Mouse (Mus musculus): Measurements from ENCODE around the gene Itgb5.

Itgb5 gene

GRCm38 (mm10) chr16:33896801-33897200 is 67.3 kb downstream of the Itgb5 start:
- in situ Hi-C loops (cut with MboI; ENCODE audit: low sequenced_read_pairs), result no loop called here

DNA sequence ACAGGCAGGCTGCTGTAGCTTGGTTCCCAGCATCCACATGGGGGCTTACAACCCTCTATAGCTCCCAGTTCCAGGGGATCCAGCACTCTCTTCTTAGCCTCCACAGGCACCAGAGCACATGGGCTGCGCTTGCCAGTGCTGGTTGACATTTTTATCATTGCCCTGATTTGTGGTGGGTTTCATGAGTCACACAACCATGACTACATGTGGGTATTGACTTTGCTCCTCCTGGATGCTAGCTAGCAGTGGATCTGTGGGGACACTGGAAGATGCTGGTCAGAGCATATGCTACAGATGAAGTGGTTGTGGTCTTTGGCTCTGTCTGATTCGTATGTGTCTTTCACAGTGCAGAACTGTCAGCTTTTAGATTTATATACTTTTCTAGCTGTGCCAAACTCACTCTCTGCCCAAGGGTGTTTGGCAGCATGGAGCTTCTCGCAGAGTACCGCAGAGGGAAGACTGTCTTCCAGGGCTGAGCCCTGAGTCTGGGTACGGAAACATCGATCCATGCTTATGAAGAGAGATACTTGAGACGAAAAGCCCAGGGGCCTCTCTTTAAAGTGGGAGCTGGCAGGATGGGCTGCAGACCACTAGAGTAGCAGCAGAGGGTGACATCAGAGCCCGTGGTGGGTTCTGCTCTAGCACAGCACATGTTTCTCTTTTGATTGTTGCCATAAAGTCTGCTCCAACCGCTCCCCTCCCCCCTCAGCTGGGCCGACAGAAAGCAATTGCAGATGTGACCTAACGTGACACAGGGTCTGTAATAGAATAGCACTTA is 74.4 kb downstream of the Itgb5 start:
- in situ Hi-C loops (cut with MboI; ENCODE audit: low sequenced_read_pairs), result no loop called here

GRCm38 (mm10) chr16:33904553-33904952 is 75.1 kb downstream of the Itgb5 start:
- in situ Hi-C loops (cut with MboI; ENCODE audit: low sequenced_read_pairs), result no loop called here

- in situ Hi-C loops (cut with MboI; ENCODE audit: low sequenced_read_pairs), result no loop called here
Measured at GRCm38 (mm10) chr16:33908239-33908638, 78.8 kb downstream of the Itgb5 start.

GRCm38 (mm10) chr16:33914997-33915396 is 85.5 kb downstream of the Itgb5 start:
- in situ Hi-C loops (cut with MboI; ENCODE audit: low sequenced_read_pairs), result no loop called here

GRCm38 (mm10) chr16:33916473-33917251 is 87.2 kb downstream of the Itgb5 start:
- in situ Hi-C loops (cut with MboI; ENCODE audit: low sequenced_read_pairs), result no loop called here

GRCm38 (mm10) chr16:33917390-33917789 is 87.9 kb downstream of the Itgb5 start:
- in situ Hi-C loops (cut with MboI; ENCODE audit: low sequenced_read_pairs), result no loop called here

DNA sequence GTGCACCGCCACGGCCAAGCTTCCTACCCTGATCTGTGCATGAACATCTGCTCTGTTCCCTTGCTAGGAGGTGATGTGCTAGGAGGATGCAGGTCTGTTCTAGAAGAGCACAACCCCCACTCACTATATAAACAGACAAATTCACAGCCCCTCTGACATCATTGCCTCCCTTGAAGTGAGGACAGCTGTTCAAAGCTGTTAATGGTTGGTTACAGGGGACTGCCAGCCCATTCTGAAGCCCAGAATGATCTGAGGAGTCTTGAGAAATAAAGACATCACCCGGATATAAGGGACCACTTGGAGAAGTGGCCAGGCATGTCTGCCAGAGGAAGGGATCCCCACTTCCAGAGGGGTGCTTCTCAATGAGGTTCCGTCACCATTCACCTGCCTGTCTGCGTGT is 88.5 kb downstream of the Itgb5 start:
- in situ Hi-C loops (cut with MboI; ENCODE audit: low sequenced_read_pairs), result no loop called here

GRCm38 (mm10) chr16:33921514-33921913 is 92.0 kb downstream of the Itgb5 start:
- in situ Hi-C loops (cut with MboI; ENCODE audit: low sequenced_read_pairs), result no loop called here

DNA sequence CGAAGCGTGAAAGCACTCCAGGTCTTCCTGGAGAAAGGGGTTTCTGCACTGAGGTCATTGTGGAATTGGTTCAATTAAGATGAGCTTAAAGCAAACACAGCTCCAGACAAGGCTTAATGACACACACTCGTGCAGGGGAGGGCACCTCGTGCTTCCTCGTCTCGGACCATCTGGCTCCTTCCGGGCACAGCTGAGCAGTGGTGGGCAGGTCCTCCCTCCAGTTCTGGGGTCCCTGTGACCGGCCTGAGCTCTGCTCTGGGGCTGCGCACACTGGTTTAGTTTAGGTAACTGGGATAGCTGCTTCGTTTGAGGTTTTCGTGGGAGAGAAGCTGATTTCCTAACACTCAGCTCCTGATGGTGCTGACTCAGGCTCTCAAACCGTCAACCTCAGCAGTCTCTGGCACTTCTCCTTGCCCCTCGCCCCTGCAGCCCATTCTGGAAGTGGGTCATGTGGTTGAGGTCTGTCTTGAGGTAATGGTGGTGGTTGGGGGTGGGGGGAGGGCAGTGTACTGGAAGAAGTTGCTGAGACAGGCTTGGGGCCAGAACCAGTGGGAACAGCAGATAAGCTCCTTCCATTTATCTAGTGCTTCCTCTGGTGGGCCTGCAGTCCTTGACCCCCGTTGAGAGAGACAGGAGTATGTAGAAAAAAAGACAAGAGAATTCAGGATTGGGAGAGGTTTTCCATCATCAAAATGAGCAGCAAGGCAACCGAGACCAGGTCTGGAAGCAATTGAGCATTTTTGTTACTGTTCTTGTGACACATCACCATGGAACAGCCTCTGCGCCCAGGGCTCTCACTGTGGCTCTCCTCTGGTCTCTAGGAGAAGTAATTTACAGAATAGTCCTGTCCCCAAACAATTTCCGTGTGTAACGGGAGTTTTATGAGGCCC is 92.9 kb downstream of the Itgb5 start:
- in situ Hi-C loops (cut with MboI; ENCODE audit: low sequenced_read_pairs), result no loop called here

DNA sequence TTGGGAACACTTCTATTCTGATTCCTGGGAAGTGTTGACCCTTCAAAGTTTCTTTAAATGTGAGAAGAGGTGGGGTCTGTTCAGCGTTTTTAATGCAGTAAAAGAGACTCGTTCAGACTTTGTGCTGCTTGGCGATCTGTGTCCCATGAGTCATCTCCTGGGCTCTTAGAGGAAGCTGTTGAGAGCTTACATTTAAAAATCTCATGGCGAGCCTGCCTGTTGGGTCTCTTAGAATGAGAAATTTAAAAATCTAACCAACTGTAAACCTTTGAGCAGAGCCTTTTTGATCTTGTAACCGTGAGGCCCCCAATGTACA is 93.5 kb downstream of the Itgb5 start:
- in situ Hi-C loops (cut with MboI; ENCODE audit: low sequenced_read_pairs), result no loop called here

DNA sequence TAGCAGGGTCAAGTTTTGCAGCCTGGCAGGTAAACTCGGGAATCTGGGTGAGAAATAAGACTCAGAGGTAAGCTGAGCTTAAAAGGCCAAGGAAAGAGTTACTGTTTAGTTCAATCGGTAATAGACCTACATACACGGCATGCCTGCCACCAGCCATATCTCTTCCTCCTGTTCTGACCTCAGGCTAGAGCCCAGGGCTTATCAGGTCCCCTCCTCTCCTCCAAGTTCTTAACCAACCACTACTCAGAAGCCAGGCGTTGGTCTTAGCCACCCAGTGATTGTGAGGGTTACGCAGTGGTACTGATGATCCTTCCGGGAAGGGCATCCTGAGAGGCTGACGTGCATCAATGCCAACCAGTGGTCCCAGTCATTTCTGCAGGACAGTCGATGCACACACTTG is 94.3 kb downstream of the Itgb5 start:
- in situ Hi-C loops (cut with MboI; ENCODE audit: low sequenced_read_pairs), result no loop called here

DNA sequence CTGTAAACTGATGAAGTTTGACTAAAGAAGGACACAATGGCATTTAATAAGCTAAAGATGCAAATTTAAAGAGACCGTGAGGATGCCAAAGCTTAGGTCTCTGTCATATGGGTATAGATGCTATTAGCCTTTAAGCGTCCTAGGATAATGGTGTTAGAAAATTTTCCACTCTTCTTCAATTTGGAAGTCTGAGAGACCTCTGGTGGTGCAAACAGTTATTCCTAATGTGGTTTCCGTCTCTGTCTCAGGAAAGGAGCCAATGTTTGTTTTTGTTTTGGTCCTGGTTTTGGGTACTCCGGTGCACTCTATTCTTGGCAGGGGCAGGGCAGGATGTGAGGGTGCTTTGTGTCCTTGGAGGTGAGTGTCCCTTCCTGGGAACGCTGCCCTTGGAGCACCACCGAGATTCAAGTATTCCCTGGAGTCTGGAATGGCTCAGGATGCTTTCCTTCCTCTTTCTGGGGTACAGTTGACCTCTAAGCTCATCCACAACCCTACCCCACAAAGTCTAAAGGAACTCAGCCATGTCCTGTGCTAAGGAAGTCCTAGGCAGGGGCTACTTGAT is 97.9 kb downstream of the Itgb5 start:
- in situ Hi-C loops (cut with MboI; ENCODE audit: low sequenced_read_pairs), result no loop called here

- in situ Hi-C loops (cut with MboI; ENCODE audit: low sequenced_read_pairs), result no loop called here
Measured at GRCm38 (mm10) chr16:33928788-33929462, 99.5 kb downstream of the Itgb5 start.

- in situ Hi-C loops (cut with MboI; ENCODE audit: low sequenced_read_pairs), result no loop called here
Measured at GRCm38 (mm10) chr16:33930785-33931184, 101.3 kb downstream of the Itgb5 start.

- in situ Hi-C loops (cut with MboI; ENCODE audit: low sequenced_read_pairs), result no loop called here
Measured at GRCm38 (mm10) chr16:33931682-33932081, 102.2 kb downstream of the Itgb5 start.

- in situ Hi-C loops (cut with MboI; ENCODE audit: low sequenced_read_pairs), result no loop called here
Measured at GRCm38 (mm10) chr16:33932126-33932525, 102.7 kb downstream of the Itgb5 start.

- in situ Hi-C loops (cut with MboI; ENCODE audit: low sequenced_read_pairs), result no loop called here
Measured at GRCm38 (mm10) chr16:33933411-33933810, 103.9 kb downstream of the Itgb5 start.

- in situ Hi-C loops (cut with MboI; ENCODE audit: low sequenced_read_pairs), result no loop called here
Measured at GRCm38 (mm10) chr16:33934701-33935406, 105.4 kb downstream of the Itgb5 start.

DNA sequence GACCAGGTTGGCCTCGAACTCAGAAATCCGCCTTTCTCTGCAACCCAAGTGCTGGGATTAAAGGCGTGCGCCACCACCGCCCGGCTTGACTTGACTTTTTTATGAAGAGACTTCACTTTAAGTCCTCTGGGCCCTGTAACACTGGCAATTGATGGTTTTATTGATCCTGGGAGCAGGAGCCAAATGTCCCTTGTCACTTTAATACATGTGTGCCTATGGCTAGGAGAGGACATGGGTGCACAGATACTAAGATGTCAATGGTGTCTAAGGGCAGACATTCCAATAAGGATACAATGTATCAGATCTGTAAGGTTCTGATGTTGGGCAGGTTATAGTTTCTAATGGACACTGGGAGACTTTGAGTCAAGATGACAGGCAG is 105.9 kb downstream of the Itgb5 start:
- in situ Hi-C loops (cut with MboI; ENCODE audit: low sequenced_read_pairs), result no loop called here

All from CH12F3 (cell line).